Mouse (Mus musculus) CH12.LX (cell line): ENCODE results near the gene Pttg1ip.

Experiments
- CTCF ChIP-seq, 2 experiments: IDR thresholded peaks in 1 of 2; conservative IDR thresholded peaks in 1 of 2; 2 replicates each; pipeline ENCODE4 v1.5.1; 2011 to 2012; ENCODE audit warnings: low read depth in 2 of 2, low read length in 2 of 2, improper control_type of control experiment in 1 of 2, inconsistent platforms in 1 of 2, mild to moderate bottlenecking in 1 of 2, moderate library complexity in 1 of 2
- EP300 ChIP-seq: IDR thresholded peaks from 2 replicates; pipeline ENCODE4 v1.6.1; 2011; ENCODE audit warnings: low read length, improper control_type of control experiment
- MEF2A ChIP-seq: IDR thresholded peaks from 2 replicates; pipeline ENCODE4 v1.6.1; 2014; ENCODE audit warnings: low read depth, mild to moderate bottlenecking, inconsistent platforms, low read length, improper control_type of control experiment, borderline replicate concordance
- POLR2A ChIP-seq: IDR thresholded peaks from 2 replicates; pipeline ENCODE4 v1.6.1; 2011; ENCODE audit warnings: low read depth, mild to moderate bottlenecking, improper control_type of control experiment, low read length
- USF2 ChIP-seq: conservative IDR thresholded peaks from 2 replicates; pipeline ENCODE4 v1.6.1; 2011; ENCODE audit warnings: low read depth, low read length, improper control_type of control experiment
- ZKSCAN1 ChIP-seq: IDR thresholded peaks from 2 replicates; pipeline ENCODE4 v1.6.1; 2012; ENCODE audit warnings: low read depth, inconsistent platforms, low read length, improper control_type of control experiment, borderline replicate concordance

GRCm38 (mm10) chr10:77536727-77537126 lies 44.8 kb upstream of the Pttg1ip start:
- TF ChIP-seq USF2 (no peak), MEF2A (no peak), EP300 (no peak), CTCF (conservative IDR thresholded peaks at IDR 0.05 in 1 of 2, IDR thresholded peaks at IDR 0.05 in 1 of 2; ENCODE audit: low read depth in 2 of 2, low read length in 2 of 2) (no peak), POLR2A (no peak), ZKSCAN1 (no peak)
